Mouse (Mus musculus) retina, postnatal 7 days (tissue): ENCODE measurements around the gene Zfp62.
"Not testable (repeated sequence)": the region's sequence is repeated elsewhere in the genome, so short reads cannot be mapped to it uniquely, and the experiment has no call there.

Experiments
- DNase-seq: peaks from one replicate; pipeline ENCODE4 v3.0.0-alpha.2; 2012; ENCODE audit warnings: low read depth, low spot score

The Zfp62 gene

DNA sequence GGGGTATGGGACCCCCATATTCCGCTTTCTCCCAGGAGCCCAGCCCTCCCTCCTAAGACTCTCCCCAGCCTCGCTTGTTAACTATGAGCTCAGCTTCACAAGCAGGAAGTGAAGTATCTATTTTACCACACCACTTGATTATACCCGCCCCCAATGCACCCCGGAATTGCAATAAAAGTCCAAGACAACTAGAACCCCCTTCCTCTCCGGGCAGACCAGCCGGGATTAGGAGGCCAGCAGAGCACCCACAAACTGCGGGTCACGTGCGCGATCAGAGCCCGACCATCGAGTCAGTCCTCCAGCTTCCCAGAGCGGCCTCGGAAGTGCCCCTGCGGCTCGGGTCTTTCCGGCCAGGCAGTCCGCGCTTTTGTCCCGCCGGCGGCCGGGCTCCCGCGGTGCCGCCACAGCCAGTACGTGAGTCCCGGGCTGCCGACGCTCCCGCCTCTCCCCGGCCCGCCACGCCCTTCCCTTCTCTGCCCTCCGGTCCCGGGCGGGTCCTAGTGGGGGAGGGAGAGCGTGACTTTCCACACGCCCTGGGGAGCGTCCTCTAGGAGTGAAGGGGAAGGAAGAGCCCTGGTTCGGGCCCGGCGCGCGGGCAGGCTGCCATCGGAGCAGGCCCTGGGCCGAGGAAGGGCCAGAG is at the start of gene Zfp62:
Gene Zfp62 (plus strand): TSS at position 164 of the 640 bp plus-strand sequence.
- DNase-seq: peak; percentile 89

DNA sequence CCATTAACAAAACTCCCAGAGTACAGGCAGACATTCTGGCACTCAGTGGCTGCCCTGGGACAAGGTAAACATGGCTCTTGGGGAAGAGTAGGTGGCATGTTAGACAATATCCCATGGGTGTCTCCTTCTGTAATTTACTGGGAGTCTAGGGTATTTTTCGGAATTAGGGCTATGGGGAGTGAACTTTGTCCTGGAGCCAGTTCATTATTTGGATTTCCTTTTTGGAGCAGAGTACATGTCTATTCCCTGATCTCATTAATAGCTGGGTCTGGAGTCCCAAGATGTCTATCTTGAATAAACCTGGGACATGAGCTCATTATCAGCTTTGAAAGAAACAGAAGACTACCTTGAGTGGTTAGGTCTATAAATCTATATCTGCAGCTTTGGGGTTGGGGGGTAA is 49.0 kb upstream of the Zfp62 start, which contains the start of gene Olfr1394:
Gene Olfr1394 (plus strand): TSS at position 301 of the 400 bp plus-strand sequence.
- DNase-seq: no peak

DNA sequence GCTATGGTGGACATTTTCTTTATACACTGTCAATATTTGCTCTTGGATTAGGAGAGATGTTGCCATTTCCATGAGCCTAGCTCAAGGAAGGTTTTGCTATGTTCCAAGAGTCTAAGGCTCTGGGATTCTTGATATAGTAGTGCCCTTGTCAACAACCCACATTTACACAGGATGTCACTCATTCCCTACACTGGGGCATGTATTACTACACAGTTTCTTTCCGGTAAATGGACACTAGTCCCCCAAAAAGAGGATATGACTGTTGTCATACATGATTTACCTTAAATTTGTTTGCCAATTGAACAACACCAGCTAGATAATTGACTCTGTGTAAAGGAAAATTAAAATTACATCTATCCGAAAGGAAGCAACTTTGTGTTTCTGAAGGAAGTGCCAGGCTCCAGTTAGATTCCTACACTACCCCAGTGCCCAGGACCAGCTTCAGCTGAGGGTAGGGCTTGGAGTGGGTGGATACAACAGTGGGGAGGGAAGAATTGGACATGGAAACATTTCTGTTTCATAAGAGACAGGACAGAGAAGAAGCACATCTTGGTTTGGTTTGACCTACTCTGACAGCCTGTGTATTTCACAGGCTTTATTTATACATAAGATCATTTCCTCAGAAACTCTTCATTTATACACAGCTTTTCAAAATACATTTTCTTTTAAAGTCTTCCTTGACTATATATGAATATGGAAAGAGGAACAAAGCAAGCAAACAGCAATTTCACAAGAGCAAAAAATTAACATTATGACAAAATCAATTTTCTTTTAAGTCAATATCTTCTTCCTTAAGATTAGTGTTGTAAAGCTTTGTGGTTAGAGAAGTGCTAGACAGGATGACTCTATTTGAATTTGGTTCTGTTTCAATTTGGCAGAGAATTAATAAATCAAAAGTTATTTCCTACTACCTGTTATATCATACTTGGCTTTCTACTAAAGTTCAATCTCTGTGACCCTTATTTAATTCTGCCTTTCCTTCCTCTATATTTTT is 46.0 kb upstream of the Zfp62 start:
- no peak for DNase-seq

DNA sequence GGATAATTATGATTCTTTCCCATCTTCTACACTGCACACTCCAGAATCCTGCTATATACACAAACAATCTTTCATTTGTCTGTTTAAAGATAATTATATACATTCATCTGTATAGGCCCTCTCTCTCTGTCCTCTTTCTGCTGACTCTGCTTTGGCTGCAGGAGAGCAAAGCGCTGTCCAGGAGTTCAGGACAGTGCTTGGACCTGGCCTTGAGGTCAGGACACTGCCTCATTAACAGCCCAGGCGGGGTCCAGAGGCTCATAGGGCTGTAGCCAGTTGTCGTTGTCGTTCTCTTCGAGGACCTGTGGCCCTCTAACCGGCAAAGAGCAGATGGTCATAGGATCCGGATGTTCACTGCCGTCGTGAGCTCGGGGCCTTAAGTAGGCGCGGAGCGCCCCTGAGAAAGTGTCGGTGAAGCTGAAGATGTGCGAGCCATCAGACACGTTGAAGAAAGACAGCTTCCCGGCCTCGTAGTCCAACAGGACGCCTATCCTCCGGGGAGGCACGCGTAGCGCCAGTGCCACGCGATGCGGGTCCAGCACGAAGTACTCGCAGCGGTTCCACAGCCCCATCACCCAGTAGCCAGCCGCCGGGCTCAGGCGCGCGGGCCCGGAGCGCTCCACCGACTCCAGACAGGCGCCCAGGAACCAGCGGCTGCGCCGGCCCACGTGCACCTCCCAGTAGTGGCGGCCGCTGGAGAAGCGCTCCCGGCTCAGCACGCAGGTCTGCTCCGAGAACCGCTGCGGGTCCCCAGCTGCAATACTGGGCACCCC is 34.1 kb upstream of the Zfp62 start:
- no peak for DNase-seq

DNA sequence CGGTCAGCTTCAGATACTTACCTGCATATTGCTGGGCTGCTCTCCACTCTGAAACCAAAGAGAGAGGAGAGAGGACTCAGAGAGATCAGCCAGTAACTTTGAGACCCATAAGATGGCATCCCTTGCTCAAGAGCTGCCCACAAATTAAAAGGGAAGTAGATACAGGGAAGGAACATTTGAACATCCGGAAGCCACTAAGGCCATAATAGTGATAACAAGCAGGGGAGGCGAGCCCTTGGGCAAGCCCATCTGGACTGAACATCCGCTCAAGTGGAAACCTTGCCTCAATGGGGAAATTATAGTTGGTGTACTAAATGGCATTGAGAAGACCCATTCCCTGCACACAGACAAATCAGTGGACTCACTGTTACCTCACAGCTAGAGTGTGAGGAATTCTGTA is 32.5 kb upstream of the Zfp62 start:
- DNase-seq: no peak

DNA sequence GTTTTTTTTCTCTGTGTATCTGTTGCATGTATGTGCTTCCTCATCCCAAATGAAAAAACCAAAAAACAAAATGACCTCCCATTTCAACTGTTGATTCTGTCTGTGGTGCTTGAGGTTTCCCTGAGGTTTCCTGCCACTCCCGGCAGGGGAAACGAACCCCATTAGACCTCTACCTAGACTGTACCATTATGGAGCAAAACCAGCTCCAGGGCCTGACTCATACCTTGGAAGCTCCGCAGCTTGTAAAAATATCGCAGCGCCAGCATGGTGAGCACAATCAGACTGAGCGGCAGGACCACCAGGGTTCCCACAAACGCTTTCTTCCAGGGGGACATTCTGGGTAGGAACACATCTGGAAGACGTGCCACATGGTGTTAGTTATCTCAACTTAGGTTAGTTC is 27.7 kb upstream of the Zfp62 start:
- no peak for DNase-seq

DNA sequence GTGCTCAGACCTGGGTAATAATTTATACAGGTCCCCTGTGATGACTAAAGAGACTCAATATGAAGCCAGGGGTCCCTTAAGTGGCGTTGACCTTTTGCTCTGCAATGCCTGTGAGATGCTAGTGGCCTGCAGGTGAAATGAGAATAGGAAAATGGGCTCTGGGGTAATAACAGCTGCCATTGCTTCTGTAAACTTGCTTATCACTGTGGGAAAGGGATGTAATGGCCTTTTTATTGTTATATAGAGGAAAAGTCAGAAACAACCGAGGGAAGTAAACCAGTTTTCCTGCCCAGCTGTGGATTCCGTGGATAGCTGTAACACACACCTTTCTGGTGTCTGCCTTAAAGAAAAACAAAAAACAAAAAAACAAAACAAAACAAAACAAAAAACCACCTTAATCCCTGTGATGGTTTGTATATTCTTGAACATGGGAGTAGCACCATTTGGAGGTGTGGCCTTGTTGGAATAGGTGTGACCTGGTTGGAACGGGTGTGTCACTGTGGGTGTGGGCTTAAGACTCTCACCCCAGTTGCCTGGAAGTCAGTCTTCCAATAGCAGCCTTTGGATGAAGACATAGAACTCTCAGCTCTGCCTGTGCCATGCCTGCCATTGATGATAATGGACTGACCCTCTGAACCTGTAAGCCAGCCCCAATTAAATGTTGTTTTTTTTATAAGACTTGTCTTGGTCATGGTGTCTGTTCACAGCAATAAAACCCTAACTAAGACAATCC is 26.9 kb upstream of the Zfp62 start:
- not testable (repeated sequence) for DNase-seq

DNA sequence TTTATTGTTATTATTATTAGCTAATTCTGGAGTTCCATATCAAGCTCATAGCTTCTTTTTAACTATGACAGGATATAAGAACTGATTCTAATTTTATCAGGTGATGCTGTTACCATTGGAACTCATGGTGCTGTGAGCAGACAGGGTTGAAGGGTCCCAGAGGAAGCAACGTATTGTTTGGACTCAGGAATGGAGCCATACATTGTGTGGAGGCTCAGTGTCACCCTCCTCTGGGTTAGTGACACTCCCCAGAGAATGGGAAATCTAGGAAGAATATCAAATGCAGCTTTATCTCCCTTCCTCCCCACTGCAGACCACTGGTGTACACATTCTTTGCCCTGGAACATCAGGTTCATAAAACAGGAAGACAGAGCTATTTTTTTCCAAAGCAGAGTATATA is 19.9 kb upstream of the Zfp62 start:
- no peak for DNase-seq

DNA sequence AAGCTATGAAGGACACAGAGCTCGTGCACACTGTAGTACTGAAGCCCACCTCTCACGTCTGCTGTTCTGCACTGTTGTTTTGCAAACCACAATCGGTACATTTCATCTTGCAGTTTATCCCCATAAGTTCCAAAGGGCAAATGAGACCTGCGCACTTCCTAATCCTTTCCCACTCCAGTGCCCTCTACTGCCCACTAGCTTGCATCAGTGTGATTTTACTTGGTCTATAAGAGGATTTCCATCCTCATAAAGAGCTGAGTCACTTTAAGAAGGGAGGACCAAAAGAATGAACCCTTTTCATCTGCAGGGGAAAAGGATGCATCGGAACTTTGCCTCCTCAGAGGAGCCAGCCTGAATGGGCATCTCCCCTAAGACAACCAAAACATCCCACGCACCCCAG is 16.6 kb upstream of the Zfp62 start:
- DNase-seq: no peak

DNA sequence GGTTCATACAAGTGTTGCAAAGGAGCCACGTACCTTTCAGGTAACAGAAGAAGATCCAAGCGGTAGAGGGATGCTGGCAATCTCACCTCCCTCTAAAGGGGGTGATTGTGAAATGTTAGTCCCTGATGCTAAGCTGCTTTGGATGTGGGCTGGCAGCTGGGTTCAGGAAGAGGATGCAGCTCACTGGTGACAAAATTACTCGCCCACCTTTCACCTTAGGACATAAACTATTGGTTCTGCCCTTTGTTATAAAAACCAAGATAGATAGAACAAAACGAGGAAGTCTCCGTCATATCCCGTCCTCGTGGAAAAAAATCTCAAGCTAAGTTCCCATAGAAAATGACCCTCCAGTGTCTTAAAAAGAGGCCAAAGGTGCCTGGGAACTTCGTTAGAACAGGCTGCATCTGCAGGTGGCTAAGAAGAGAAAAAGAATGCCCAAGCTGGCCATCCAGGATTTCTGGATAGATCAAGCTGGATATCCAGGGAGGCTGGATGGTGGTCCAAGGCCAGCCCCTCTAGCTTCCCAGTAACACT is 16.1 kb upstream of the Zfp62 start, which contains the start of gene Btnl9:
Gene Btnl9 (minus strand): TSS at position 205 of the 534 bp plus-strand sequence.
- no peak for DNase-seq

DNA sequence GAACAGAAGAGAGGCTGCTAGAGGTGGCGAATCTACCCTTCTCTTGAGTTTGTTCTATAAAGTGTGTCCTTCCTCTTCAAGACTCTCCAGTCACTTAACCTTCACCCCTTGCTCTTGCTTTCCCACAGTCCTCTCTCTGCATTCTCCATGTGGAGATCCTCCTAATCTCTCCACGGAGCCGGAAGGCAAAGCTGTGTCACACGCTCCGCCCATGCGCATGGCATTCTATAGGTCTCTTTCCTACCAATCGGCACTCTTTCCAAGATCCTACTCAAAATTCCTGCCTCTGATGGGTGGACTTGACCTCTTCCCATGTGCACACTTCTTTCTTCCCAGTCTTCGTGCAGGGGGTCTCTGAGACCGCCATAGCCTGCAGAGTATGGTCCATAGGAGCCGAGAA is 15.4 kb upstream of the Zfp62 start:
- no peak for DNase-seq

DNA sequence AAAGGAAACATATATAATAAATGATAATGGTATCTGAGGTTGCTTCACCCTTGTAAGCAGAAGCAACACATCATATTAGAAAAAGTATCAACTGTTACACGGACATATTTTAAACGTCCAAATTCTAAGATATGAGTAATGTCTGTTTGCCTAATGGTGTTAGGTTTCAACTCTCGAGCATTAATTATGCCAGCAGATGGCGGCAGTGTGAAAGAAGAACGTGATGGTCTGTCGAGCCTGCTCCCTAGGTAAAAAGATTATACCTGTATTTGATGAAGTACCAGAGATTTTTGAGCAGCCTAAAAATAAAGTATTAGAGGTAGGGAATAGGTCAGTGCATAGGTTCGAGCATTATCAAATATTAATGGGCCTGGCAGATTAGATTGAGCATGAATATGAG is 13.4 kb upstream of the Zfp62 start:
- DNase-seq: peak; percentile 46

DNA sequence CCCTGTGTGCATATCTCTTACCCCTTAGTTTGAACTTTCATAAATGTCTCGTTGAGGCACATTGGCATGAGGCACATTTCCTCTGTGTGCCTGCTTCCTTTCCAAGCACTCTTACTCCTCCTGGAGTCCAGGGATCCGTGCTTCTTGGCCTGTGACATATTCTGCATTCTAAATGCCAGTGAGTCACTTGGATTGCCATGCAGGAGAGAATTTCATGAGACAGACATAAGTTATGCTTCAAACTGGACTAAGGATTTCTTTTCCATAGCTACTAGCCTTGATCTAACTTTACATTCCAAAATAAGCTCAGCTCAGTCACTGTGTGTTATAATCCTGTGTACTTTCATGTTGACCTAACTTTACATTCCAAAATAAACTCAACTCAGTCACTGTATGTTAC is 12.0 kb upstream of the Zfp62 start:
- no peak for DNase-seq

DNA sequence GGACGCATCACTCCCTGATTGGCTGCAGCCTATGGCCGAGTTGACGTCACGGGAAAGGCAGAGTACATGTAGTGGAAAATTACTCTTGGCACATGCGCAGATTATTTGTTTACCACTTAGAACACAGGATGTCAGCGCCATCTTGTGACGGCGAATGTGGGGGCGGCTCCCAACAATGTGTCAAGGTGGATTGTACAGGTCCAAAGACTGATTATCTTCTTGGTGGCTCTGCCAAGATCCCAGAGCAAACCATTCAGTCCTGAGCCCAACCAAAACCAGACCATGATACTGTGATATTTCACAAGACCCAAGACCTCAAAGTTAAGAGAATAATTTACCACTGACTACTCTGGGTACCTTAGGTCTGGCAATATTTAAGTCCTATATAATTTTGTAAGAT is 8.3 kb upstream of the Zfp62 start:
- DNase-seq: not testable (repeated sequence)

DNA sequence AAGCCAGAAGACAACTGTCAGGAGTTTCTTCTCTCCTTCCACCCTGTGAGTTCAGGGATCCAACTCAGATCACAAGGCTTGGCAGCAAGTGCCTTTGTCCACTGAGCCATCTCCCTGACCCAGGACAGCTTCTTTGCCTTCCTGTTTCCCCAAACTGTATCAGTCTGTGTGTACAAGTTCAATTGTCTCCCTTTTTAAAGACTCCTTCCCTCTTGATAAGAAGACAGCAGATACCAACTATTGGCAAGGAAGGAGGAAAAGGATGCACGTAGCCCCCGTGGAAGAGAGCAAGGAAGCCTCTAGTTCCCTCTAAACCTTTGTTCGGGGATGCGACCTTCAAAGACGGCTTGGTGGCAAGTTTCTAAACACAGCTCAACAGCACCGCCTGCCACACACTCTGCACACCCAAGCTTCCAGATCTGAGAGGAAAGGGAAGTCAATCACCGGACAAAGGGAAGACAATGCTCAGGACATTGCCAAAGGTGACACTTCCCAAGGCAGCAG is 7.2 kb upstream of the Zfp62 start:
- DNase-seq: no peak

DNA sequence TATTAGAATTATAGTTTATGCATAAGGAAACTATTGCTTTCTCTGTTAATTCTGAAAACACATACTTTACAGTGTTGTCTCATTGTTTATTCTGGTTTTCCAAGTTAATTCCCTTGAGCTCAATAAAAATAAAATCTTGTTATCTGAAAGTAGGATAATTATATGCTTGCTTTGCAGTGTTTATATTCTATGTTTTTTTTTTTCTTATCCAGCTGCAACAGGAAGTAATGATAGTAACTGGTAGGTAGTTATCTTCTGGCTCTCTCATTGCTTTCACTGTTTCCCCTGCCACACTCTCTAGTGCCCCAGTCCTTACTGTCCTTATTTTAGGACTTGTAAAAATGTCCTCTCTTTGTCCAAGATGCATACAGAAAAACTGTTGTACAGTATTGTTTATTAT is 2.4 kb upstream of the Zfp62 start:
- no peak for DNase-seq

DNA sequence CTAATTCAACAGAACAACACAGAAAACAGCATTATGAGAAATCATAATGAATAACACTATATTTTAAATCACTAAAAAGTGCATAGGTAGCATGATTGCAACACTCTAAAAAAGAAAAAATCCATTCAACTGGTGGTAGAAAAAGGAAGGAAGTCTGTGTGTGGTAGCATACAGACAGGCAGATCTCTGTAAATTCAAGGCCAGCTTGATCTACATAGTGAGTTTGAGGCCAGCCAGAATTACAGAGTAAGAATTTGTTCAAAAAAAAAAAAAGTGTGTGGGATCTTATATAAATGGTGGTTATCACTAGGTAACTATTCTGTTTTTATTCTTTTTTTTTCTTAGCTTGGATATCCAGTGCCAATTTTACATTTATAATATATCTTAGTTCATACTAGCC is 1.9 kb upstream of the Zfp62 start:
- no peak for DNase-seq

DNA sequence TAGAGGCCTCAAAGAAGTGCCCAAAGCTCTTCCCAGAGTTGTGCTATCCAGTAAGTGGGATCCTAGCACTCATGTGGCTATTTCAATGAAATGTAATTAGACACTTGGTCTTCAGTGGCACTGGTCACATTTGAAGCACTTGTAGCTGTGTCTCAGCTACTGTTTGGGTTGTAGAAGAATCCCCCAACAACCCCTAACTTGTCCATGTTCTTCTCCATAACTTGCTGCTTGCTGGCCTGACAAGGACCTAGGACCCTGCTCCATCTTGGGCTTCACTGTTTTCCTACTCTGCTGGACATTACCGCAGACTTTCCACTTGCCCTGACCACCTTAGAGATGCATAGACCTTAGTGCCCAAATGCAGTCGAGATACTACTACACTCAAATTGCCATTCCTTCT is 1.0 kb upstream of the Zfp62 start:
- DNase-seq: no peak

DNA sequence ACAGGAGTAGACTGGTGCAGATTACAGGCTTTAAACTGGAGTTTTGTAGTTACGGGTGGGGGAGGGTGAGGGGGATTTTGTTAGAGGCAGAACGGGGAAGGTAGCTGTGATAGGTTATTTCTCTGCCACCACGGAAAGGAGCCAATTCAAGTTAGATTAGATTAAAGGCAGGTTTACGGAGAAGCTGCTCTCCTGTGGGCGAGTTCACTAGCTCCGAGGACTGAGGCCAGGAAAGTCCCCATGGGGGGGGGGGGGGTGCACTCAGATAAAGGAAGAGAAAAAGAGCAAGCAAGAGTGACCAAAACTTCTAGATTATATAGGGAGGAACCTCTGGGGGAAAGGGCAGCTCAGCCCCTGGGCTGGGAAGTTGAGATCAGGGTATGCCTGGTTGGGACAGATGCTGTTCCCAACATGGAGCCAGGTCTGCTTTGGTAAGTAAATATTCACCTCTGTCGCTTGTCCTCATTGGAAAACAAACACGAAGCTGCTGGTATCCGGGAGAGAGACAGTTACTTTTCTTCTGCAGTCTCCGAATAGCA is 500 bp upstream of the Zfp62 start:
- DNase-seq: peak; percentile 5

DNA sequence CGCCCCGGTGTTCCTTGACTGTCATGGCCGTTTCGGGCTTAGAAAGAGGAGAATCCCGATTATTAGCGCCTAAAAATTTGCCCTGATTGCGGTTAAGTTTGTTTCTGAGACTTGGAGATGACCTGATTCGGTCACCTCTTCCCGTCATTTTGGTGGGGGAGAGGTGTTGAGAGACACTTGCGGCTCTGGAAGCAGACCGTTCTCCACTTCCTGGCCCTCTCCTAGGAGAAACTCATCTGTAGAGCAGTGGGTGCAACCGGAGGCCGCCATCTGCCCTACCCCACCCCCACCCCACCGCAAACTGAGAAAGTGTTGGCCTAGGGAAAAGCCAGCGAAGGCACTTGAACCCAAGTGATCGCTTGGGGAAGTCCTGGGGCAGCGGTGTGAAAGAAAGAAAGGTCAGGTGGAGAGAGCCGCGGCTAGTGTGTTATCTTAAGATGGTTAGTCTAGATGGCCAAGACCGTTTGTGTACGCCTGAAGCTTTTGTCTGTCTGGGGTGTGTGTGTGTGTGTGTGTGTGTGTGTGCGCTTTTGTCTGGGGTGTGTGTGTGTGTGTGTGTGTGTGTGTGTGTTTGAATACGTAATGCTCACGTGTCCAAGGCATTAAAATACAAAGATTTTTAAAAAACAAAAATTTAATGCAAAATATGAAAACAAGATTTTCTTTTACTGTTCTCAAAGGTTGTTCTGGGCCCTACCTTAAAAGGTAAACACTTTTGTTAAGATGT is 842 bp downstream of the Zfp62 start:
- DNase-seq: no peak
